Mouse (Mus musculus) CH12.LX (cell line): ENCODE measurements around the gene Fer. TPM values are rescaled to one million over a fixed set of nuclear protein-coding genes. Genes with fewer than 3 reads are reported as not detected.

Experiments used
- DNase-seq: peaks from one replicate; pipeline ENCODE4 v3.0.0-alpha.2; 2013; ENCODE audit errors: extremely low read depth
- H3K27ac ChIP-seq: 2 replicates; pipeline ENCODE4 v1.5.1; 2012; ENCODE audit warnings: low read depth, mild to moderate bottlenecking, control low read depth, moderate library complexity; ENCODE audit not compliant: insufficient read depth
- H3K27me3 ChIP-seq: replicated peaks from 2 replicates; pipeline ENCODE3; 2012; ENCODE audit warnings: inconsistent platforms
- H3K36me3 ChIP-seq, 2 experiments: replicated peaks in 1 of 2; 2 replicates each; pipeline versions ENCODE3 to v1.6.1; 2012; ENCODE audit warnings: inconsistent platforms in 1 of 2, low read length in 1 of 2, mild to moderate bottlenecking in 1 of 2, mixed read lengths in 1 of 2, moderate library complexity in 1 of 2; ENCODE audit not compliant: control insufficient read depth in 1 of 2, insufficient read depth in 1 of 2
- H3K4me1 ChIP-seq, 2 experiments: 2 replicates each; pipeline ENCODE4 v1.6.1; 2012; ENCODE audit warnings: inconsistent platforms in 1 of 2, moderate library complexity in 1 of 2; ENCODE audit not compliant: insufficient read depth in 2 of 2, control insufficient read depth in 1 of 2
- H3K4me2 ChIP-seq: 2 replicates; pipeline ENCODE4 v1.6.1; 2012; ENCODE audit warnings: low read depth, mild to moderate bottlenecking, control low read depth; ENCODE audit not compliant: poor library complexity, insufficient read depth, severe bottlenecking
- H3K4me3 ChIP-seq, 3 experiments: fragments of 150-350 bp in 1 of 3; sonication (generic) in 1 of 3; replicated peaks in 1 of 3; 2 replicates each; pipeline versions ENCODE3 to v1.5.1; 2011 to 2012; ENCODE audit warnings: low read depth in 2 of 3, low read length in 2 of 3, mild to moderate bottlenecking in 2 of 3, moderate library complexity in 2 of 3, control low read depth in 1 of 3, improper control_type of control experiment in 1 of 3, inconsistent platforms in 1 of 3, mixed read lengths in 1 of 3; ENCODE audit not compliant: poor library complexity in 1 of 3
- H3K79me2 ChIP-seq: replicated peaks from 2 replicates; pipeline ENCODE4 v1.6.1; 2012; ENCODE audit warnings: mild to moderate bottlenecking, moderate library complexity; ENCODE audit not compliant: control insufficient read depth, poor library complexity, insufficient read depth, severe bottlenecking; ENCODE audit errors: extremely low read depth
- H3K9ac ChIP-seq: 2 replicates; pipeline ENCODE4 v1.6.1; 2012; ENCODE audit warnings: low read depth, mild to moderate bottlenecking, control low read depth, moderate library complexity; ENCODE audit not compliant: insufficient read depth
- H3K9me3 ChIP-seq: replicated peaks from 2 replicates; pipeline ENCODE3; 2012; ENCODE audit warnings: low read length, inconsistent platforms, mixed read lengths
- CHD2 ChIP-seq: IDR thresholded peaks from 2 replicates; pipeline ENCODE4 v1.6.1; 2011; ENCODE audit warnings: low read length, improper control_type of control experiment
- CTCF ChIP-seq, 2 experiments: IDR thresholded peaks in 1 of 2; conservative IDR thresholded peaks in 1 of 2; 2 replicates each; pipeline ENCODE4 v1.5.1; 2011 to 2012; ENCODE audit warnings: low read depth in 2 of 2, low read length in 2 of 2, improper control_type of control experiment in 1 of 2, inconsistent platforms in 1 of 2, mild to moderate bottlenecking in 1 of 2, moderate library complexity in 1 of 2
- E2F4 ChIP-seq: IDR thresholded peaks from 2 replicates; pipeline ENCODE4 v1.6.1; 2011; ENCODE audit warnings: low read depth, low read length, improper control_type of control experiment; ENCODE audit not compliant: insufficient replicate concordance
- ELF1 ChIP-seq: IDR thresholded peaks from 2 replicates; pipeline ENCODE4 v1.6.1; 2014; ENCODE audit warnings: low read depth, mild to moderate bottlenecking, inconsistent platforms, low read length, improper control_type of control experiment
- EP300 ChIP-seq: IDR thresholded peaks from 2 replicates; pipeline ENCODE4 v1.6.1; 2011; ENCODE audit warnings: low read length, improper control_type of control experiment
- ETS1 ChIP-seq: conservative IDR thresholded peaks from 2 replicates; pipeline ENCODE4 v1.6.1; 2012; ENCODE audit warnings: low read depth, mild to moderate bottlenecking, inconsistent platforms, low read length, improper control_type of control experiment, moderate library complexity
- GABPA ChIP-seq: IDR thresholded peaks from 2 replicates; pipeline ENCODE4 v1.6.1; 2012; ENCODE audit warnings: low read depth, low read length, improper control_type of control experiment, inconsistent platforms; ENCODE audit not compliant: insufficient replicate concordance
- HCFC1 ChIP-seq: IDR thresholded peaks from 2 replicates; pipeline ENCODE4 v1.6.1; 2012; ENCODE audit warnings: low read depth, mild to moderate bottlenecking, inconsistent platforms, low read length, improper control_type of control experiment
- JUN ChIP-seq: IDR thresholded peaks from 2 replicates; pipeline ENCODE4 v1.6.1; 2011; ENCODE audit warnings: low read depth, mild to moderate bottlenecking, low read length, improper control_type of control experiment, moderate library complexity; ENCODE audit not compliant: insufficient read depth
- MAFK ChIP-seq: IDR thresholded peaks from 2 replicates; pipeline ENCODE4 v1.6.1; 2011; ENCODE audit warnings: low read length, improper control_type of control experiment; ENCODE audit not compliant: insufficient replicate concordance
- MEF2A ChIP-seq: IDR thresholded peaks from 2 replicates; pipeline ENCODE4 v1.6.1; 2014; ENCODE audit warnings: low read depth, mild to moderate bottlenecking, inconsistent platforms, low read length, improper control_type of control experiment, borderline replicate concordance
- NELFE ChIP-seq: IDR thresholded peaks from 2 replicates; pipeline ENCODE4 v1.6.1; 2011; ENCODE audit warnings: low read depth, low read length, improper control_type of control experiment
- NRF1 ChIP-seq: IDR thresholded peaks from 2 replicates; pipeline ENCODE4 v1.6.1; 2014; ENCODE audit warnings: low read depth, mild to moderate bottlenecking, inconsistent platforms, low read length, improper control_type of control experiment, moderate library complexity
- PAX5 ChIP-seq: IDR thresholded peaks from 2 replicates; pipeline ENCODE4 v1.6.1; 2012; ENCODE audit warnings: low read length, inconsistent platforms, mixed read lengths
- POLR2A ChIP-seq: IDR thresholded peaks from 2 replicates; pipeline ENCODE4 v1.6.1; 2011; ENCODE audit warnings: low read depth, mild to moderate bottlenecking, improper control_type of control experiment, low read length
- POLR2AphosphoS2 ChIP-seq: IDR thresholded peaks from 2 replicates; pipeline ENCODE4 v1.6.1; 2011; ENCODE audit warnings: low read depth, low read length, improper control_type of control experiment
- RAD21 ChIP-seq: IDR thresholded peaks from 2 replicates; pipeline ENCODE4 v1.6.1; 2011; ENCODE audit warnings: low read depth, mild to moderate bottlenecking, low read length, improper control_type of control experiment, moderate library complexity
- SMC3 ChIP-seq: IDR thresholded peaks from 2 replicates; pipeline ENCODE4 v1.6.1; 2011; ENCODE audit warnings: low read depth, low read length, improper control_type of control experiment
- TBP ChIP-seq: conservative IDR thresholded peaks from 2 replicates; pipeline ENCODE4 v1.6.1; 2011; ENCODE audit warnings: low read depth, low read length, improper control_type of control experiment
- TCF12 ChIP-seq: IDR thresholded peaks from 2 replicates; pipeline ENCODE4 v1.6.1; 2014; ENCODE audit warnings: low read depth, mild to moderate bottlenecking, inconsistent platforms, low read length, improper control_type of control experiment
- UBTF ChIP-seq: IDR thresholded peaks from 2 replicates; pipeline ENCODE4 v1.6.1; 2012; ENCODE audit warnings: low read depth, mild to moderate bottlenecking, inconsistent platforms, low read length, improper control_type of control experiment, moderate library complexity
- USF2 ChIP-seq: conservative IDR thresholded peaks from 2 replicates; pipeline ENCODE4 v1.6.1; 2011; ENCODE audit warnings: low read depth, low read length, improper control_type of control experiment
- ZMIZ1 ChIP-seq: IDR thresholded peaks from 2 replicates; pipeline ENCODE4 v1.6.1; 2012; ENCODE audit warnings: low read depth, mild to moderate bottlenecking, inconsistent platforms, low read length, improper control_type of control experiment
- ZNF384 ChIP-seq: IDR thresholded peaks from 2 replicates; pipeline ENCODE4 v1.6.1; 2012; ENCODE audit warnings: low read depth, low read length, improper control_type of control experiment, inconsistent platforms
- dilution Hi-C: fragments of 300-500 bp; cut with MboI; formaldehyde crosslinking; loops from 2 replicates; pipeline ENCODE4 v1.14.3; 2020; ENCODE audit warnings: low sequenced_read_pairs; ENCODE audit not compliant: extremely low pct_unique_long_range_greater_than_20kb, extremely low pct_ligation_motif_present
- in situ Hi-C: fragments of 300-500 bp; cut with MboI; formaldehyde crosslinking; loops from 3 replicates; pipeline ENCODE4 v1.14.3; 2019; ENCODE audit warnings: low sequenced_read_pairs, low pct_ligation_motif_present, low pct_unique_long_range_greater_than_20kb, mixed read lengths
- polyA plus RNA-seq: library from polyadenylated mRNA; unstranded; fragments of >175 nt; gene quantifications from 2 replicates; pipeline ENCODE4 v1.2.1, GENCODE M21; 2012; ENCODE audit warnings: low read depth; ENCODE audit not compliant: insufficient read length
- total RNA-seq, 2 experiments: library from RNA; depleted of rRNA; stranded (reverse); fragments of 300-350 nt in 1 of 2; fragments of >200 nt in 1 of 2; gene quantifications; 2 replicates each; pipeline ENCODE4 v1.2.3; 2012 to 2014

The Fer gene
- total and polyA plus RNA-seq, 3 experiments = 4.3 to 4.9 (median 4.5) TPM

DNA sequence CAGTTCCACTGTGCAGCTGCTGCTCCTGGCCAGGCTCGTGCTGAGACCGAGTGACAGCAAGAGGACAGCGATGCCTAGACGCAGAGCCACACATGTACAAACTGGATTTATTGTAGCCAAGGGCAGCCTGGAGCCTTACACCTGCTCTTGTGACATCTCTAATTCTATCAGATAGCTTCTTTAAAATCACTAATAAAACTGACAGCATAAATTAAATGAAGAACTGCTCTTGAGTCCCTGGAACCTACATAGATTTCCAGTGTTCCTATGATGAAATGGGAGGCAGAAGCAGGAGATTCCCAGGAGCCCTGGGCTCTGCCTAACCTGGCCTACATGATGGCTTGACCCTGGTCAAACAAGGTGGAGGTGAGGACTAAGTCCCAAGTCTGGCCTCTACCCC, 153.7 kb downstream of the Fer start:
- DNase-seq = no peak
- no peak overlapping the region for H3K4me3 ChIP-seq
- TF ChIP-seq CTCF (conservative IDR thresholded peaks at IDR 0.05 in 1 of 2, IDR thresholded peaks at IDR 0.05 in 1 of 2; ENCODE audit: low read depth in 2 of 2, low read length in 2 of 2) = no peak
- no peak for TF ChIP-seq TBP
- no peak for TF ChIP-seq SMC3
- no peak for TF ChIP-seq POLR2A
- TF ChIP-seq POLR2AphosphoS2 = no peak
- TF ChIP-seq ELF1 = no peak
- TF ChIP-seq CHD2 = no peak
- no peak for TF ChIP-seq UBTF
- no peak for TF ChIP-seq GABPA
- no peak for TF ChIP-seq PAX5
- H3K9ac ChIP-seq = no peak overlapping the region
- H3K4me2 ChIP-seq = no peak overlapping the region
- H3K36me3 ChIP-seq = no peaks in the 10 kb centered on the region
- H3K27me3 ChIP-seq = no peaks in the 10 kb centered on the region
- no peaks in the 10 kb centered on the region for H3K9me3 ChIP-seq
- in situ Hi-C loops = no loop called here
- H3K4me1 ChIP-seq = peaks cover 0 to 7% of the 10 kb centered on the region in 2 experiments; a peak in 1 of 4 replicates
- dilution Hi-C loops = no loop called here
- no peak overlapping the region for H3K27ac ChIP-seq
- no peaks in the 10 kb centered on the region for H3K79me2 ChIP-seq

DNA sequence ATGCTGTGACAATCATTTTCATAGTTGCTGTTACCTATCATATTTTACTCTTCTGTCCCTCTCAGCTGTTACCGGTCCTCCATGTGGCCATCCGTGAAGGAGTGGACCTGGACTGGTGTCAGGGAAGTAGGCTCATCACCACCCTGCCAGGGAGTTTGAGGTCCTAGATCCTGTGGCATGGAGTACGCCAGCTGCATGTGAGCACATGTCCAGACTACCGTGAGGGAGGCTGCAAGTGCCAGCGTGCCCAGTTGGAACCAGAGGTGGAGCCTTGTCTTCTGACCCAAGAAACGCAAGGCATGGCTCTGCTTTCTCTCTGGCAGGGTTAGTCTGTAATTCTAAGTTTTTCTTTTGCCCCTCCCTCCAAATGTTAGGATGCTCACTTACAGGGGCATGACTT, 155.4 kb downstream of the Fer start:
- peaks cover 0 to 7% of the 10 kb centered on the region in 2 experiments; a peak in 1 of 4 replicates for H3K4me1 ChIP-seq
- dilution Hi-C loops = no loop called here
- in situ Hi-C loops = no loop called here
- H3K9ac ChIP-seq = no peak overlapping the region
- no peak for TF ChIP-seq ZMIZ1
- no peaks in the 10 kb centered on the region for H3K79me2 ChIP-seq
- H3K27me3 ChIP-seq = no peaks in the 10 kb centered on the region
- H3K4me3 ChIP-seq = no peak overlapping the region
- DNase-seq = no peak
- no peaks in the 10 kb centered on the region for H3K9me3 ChIP-seq
- no peak overlapping the region for H3K27ac ChIP-seq
- no peaks in the 10 kb centered on the region for H3K36me3 ChIP-seq
- no peak overlapping the region for H3K4me2 ChIP-seq

DNA sequence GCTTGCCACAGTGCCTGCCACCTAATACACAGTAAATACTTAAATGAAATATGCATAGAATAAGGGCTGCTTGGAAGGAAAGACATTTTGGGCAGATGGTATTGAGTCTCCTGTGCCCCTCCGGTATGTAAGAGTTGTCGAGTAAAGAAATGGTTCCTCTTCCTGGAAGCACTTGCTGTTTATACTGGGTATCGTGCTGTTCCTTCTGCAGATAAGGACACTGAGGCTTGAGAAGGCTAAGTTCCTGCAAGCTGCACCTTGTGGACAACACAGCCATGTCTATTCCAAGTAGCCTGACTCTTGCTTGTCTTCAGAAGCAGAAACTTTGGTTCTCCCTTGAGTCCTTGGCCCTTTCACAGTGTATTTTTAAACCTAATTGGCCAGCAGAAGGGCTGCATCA, 156.0 kb downstream of the Fer start:
- Histone ChIP-seq H3K9me3 (no peaks in the 10 kb centered on the region), H3K9ac (no peak overlapping the region), H3K4me3 (no peak overlapping the region), H3K27ac (no peak overlapping the region), H3K4me2 (no peak overlapping the region), H3K79me2 (no peaks in the 10 kb centered on the region), H3K27me3 (no peaks in the 10 kb centered on the region), H3K4me1 (peaks cover 0 to 7% of the 10 kb centered on the region in 2 experiments; a peak in 1 of 4 replicates), H3K36me3 (no peaks in the 10 kb centered on the region)
- TF ChIP-seq UBTF (no peak), ZNF384 (no peak), EP300 (no peak), MAFK (no peak), RAD21 (no peak), HCFC1 (no peak), NELFE (no peak), ETS1 (no peak), ZMIZ1 (no peak), USF2 (no peak), E2F4 (no peak), MEF2A (no peak), JUN (no peak), TBP (no peak), CHD2 (no peak), NRF1 (no peak), PAX5 (no peak), SMC3 (no peak), TCF12 (no peak)
- DNase-seq = no peak
- in situ Hi-C loops = no loop called here
- dilution Hi-C loops = no loop called here
